Mouse (Mus musculus): ENCODE measurements at regions not wholly inside any gene's neighbourhood (a gene's known extent, or its start where the extent isn't known, plus 50 kb on each side); places are given as distances from the start of the nearest gene placed in this dataset.
A peak's percentile ranks its signal among the peaks of the same experiment; 100 is the strongest.
"Not testable (repeated sequence)": the region's sequence is repeated elsewhere in the genome, so short reads cannot be mapped to it uniquely, and the experiment has no call there.

GRCm38 (mm10) chr8:89499831-89500230, 455.9 kb upstream of the Sall1 start:
- DNase-seq (ENCODE audit: low spot score in 2 of 2), result no peak
- intact Hi-C loops (cut with DNase I), result no loop called here

- intact Hi-C loops (cut with DNase I), result no loop called here
Observed at GRCm38 (mm10) chr8:89498088-89498695, 454.2 kb upstream of the Sall1 start.

GRCm38 (mm10) chr8:89492336-89492735, 448.4 kb upstream of the Sall1 start:
- no peak for DNase-seq (ENCODE audit: low spot score in 2 of 2)
- intact Hi-C loops (cut with DNase I), result no loop called here

More at GRCm38 (mm10) chr8:89498088-89498695, 454.2 kb upstream of the Sall1 start:
- no peak for DNase-seq (ENCODE audit: low spot score in 2 of 2)

- DNase-seq (ENCODE audit: low spot score in 2 of 2); intact Hi-C loops (cut with DNase I): not testable (repeated sequence)
Observed at GRCm38 (mm10) chr8:89482481-89482880, 438.5 kb upstream of the Sall1 start.

- intact Hi-C loops (cut with DNase I), result no loop called here
- DNase-seq (ENCODE audit: low spot score in 2 of 2), result no peak
Observed at GRCm38 (mm10) chr8:89476930-89477329, 433.0 kb upstream of the Sall1 start.

GRCm38 (mm10) chr8:89471116-89471515, 427.2 kb upstream of the Sall1 start:
- intact Hi-C loops (cut with DNase I), result no loop called here
- DNase-seq (ENCODE audit: low spot score in 2 of 2), result no peak

- intact Hi-C loops (cut with DNase I), result no loop called here
- DNase-seq (ENCODE audit: low spot score in 2 of 2), result no peak
Observed at GRCm38 (mm10) chr8:89468782-89469220, 424.8 kb upstream of the Sall1 start.

- intact Hi-C loops (cut with DNase I), result no loop called here
- no peak for DNase-seq (ENCODE audit: low spot score in 2 of 2)
Observed at GRCm38 (mm10) chr8:89465211-89465753, 421.3 kb upstream of the Sall1 start.

- intact Hi-C loops (cut with DNase I), result no loop called here
- DNase-seq (ENCODE audit: low spot score in 2 of 2), result no peak
Observed at GRCm38 (mm10) chr8:89456517-89456916, 412.6 kb upstream of the Sall1 start.

GRCm38 (mm10) chr8:89455731-89456130, 411.8 kb upstream of the Sall1 start:
- DNase-seq (ENCODE audit: low spot score in 2 of 2), result no peak
- intact Hi-C loops (cut with DNase I), result no loop called here

GRCm38 (mm10) chr8:89454197-89454596, 410.2 kb upstream of the Sall1 start:
- intact Hi-C loops (cut with DNase I), result no loop called here
- no peak for DNase-seq (ENCODE audit: low spot score in 2 of 2)

- intact Hi-C loops (cut with DNase I), result no loop called here
- DNase-seq (ENCODE audit: low spot score in 2 of 2), result no peak
Observed at GRCm38 (mm10) chr8:89453724-89454123, 409.8 kb upstream of the Sall1 start.

GRCm38 (mm10) chr8:89444466-89444865, 400.5 kb upstream of the Sall1 start:
- intact Hi-C loops (cut with DNase I), result no loop called here
- no peak for DNase-seq (ENCODE audit: low spot score in 2 of 2)

- intact Hi-C loops (cut with DNase I), result no loop called here
- DNase-seq (ENCODE audit: low spot score in 2 of 2), result no peak
Observed at GRCm38 (mm10) chr8:89439304-89439703, 395.3 kb upstream of the Sall1 start.

GRCm38 (mm10) chr8:89426969-89427368, 383.0 kb upstream of the Sall1 start:
- DNase-seq (ENCODE audit: low spot score in 2 of 2), result no peak

GRCm38 (mm10) chr8:89415287-89415686, 371.3 kb upstream of the Sall1 start:
- DNase-seq (ENCODE audit: low spot score in 2 of 2), result no peak
- intact Hi-C loops (cut with DNase I), result no loop called here

More at GRCm38 (mm10) chr8:89426969-89427368, 383.0 kb upstream of the Sall1 start:
- intact Hi-C loops (cut with DNase I), result no loop called here

GRCm38 (mm10) chr8:89412500-89412899, 368.5 kb upstream of the Sall1 start:
- DNase-seq (ENCODE audit: low spot score in 2 of 2), result no peak
- intact Hi-C loops (cut with DNase I), result no loop called here

- DNase-seq (ENCODE audit: low spot score in 2 of 2), result no peak
- intact Hi-C loops (cut with DNase I), result no loop called here
Observed at GRCm38 (mm10) chr8:89412046-89412445, 368.1 kb upstream of the Sall1 start.

- intact Hi-C loops (cut with DNase I), result no loop called here
- DNase-seq (ENCODE audit: low spot score in 2 of 2), result no peak
Observed at GRCm38 (mm10) chr8:89406688-89407087, 362.7 kb upstream of the Sall1 start.

GRCm38 (mm10) chr8:89404287-89404686, 360.3 kb upstream of the Sall1 start:
- DNase-seq (ENCODE audit: low spot score in 2 of 2), result peak in 1 of 2 experiments; percentile 10
- intact Hi-C loops (cut with DNase I), result no loop called here

- DNase-seq (ENCODE audit: low spot score in 2 of 2), result no peak
Observed at GRCm38 (mm10) chr8:89396673-89397072, 352.7 kb upstream of the Sall1 start.

GRCm38 (mm10) chr8:89392749-89393148, 348.8 kb upstream of the Sall1 start:
- intact Hi-C loops (cut with DNase I), result no loop called here
- DNase-seq (ENCODE audit: low spot score in 2 of 2), result no peak

More at GRCm38 (mm10) chr8:89396673-89397072, 352.7 kb upstream of the Sall1 start:
- intact Hi-C loops (cut with DNase I), result no loop called here
